Mouse (Mus musculus): Measurements from ENCODE around the gene Fam241b.

DNA sequence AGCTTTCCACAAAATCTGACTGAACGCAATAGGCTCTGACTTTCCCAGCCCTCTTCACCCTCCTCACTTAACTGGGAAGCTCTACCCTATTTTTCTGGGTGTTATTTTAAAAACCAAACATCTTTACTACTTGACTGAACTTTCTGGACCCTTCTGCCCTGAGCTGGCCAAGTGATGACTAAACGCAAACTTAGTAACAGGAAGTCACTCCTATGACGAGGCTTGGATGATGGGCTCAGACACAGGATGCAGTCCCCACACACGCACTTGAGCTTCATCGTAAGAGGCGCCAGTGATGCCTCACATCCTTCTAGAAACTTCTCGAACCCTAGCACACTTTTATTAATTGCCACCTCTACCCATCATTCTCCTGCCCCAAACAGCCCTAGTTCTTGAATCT is 74.3 kb downstream of the Fam241b start:
- no peak for TF ChIP-seq CTCF (IDR thresholded peaks at IDR 0.05; ENCODE audit: low read depth)
- no peak for TF ChIP-seq EP300 (IDR thresholded peaks at IDR 0.05; ENCODE audit: low read depth)

All from liver, postnatal 0 days (tissue).